Mouse (Mus musculus): ENCODE measurements around the gene Id3.
A peak's percentile ranks its signal among the peaks of the same experiment; 100 is the strongest.

The Id3 gene

DNA sequence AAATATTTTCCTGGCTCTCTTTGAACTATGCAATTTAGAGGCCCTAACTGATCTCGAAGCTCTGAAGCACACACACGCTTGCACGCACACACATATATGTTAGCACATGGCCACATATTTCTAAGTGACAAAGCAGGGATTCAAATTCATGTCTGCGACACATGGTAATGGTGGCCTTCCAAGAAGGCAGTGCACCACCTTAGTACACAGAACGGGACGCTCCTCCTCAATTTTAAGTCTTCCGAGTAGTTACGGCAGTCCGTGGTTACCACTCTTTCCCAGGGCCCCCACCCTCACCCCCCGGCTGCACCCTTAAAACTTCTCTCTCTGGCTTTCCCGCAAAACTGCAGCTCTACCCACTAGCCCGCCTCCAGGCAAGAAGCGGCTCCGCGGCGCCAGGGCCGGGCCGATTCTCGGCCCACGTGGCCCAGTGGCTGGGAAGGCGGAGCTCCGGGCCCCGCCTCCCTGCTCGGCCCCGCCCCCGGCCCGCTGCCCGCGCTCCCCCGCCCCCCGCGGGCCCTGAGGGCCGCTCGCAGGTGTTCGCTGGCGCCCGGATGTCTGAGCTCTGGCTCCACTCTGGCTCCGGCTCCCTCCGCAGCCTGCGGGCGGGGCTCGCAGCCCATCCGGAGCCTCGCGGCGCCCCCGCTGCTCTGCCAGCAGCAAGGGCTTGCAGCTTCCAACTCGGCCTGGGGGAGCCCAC, 4.3 kb downstream of the Id3 start:
- DNase-seq (ENCODE audit: low spot score), result peak; percentile 63

GRCm38 (mm10) chr4:136148342-136149044, 5.2 kb downstream of the Id3 start:
- no peak for DNase-seq (ENCODE audit: low spot score)

- DNase-seq (ENCODE audit: low spot score), result no peak
Observed at GRCm38 (mm10) chr4:136149045-136149379, 5.7 kb downstream of the Id3 start.

DNA sequence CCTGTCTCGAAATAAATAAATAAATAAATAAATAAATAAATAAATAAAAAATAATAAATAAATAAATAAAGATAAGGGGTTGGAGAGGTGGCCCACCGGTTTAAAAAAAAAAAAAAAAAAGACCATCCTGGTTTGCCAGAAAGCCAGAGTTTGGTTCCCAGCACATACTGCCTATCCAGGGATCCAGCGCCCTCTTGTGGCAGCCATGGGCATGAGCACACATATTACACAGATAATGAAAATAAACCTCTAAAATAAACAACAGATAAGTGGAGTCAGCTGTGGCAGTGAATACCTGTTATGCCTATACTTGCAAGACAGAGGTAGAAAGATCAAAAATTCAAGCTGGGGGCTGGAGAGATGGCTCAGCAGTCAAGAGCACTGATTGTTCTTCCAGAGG, 6.4 kb downstream of the Id3 start:
- no peak for DNase-seq (ENCODE audit: low spot score)

GRCm38 (mm10) chr4:136150596-136150995, 7.3 kb downstream of the Id3 start:
- no peak for DNase-seq (ENCODE audit: low spot score)

DNA sequence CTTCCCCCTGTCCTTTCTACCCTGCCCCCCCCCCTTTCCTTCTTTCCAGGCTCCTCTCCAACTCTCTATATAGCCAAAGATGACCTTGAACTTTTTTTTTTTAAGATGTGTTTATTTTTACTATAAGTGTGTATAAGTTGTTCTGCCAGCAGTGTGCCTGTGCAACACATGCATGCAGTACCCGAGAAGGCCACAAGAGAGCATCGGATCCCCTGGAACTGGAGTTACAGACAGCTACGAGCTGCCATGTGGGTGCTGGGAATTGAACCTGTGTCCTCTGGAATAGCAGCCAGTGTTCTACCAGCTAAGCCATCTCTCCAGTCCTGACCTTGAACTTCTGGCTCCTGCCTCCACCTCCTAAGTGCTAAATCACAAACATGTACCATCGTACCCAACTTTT, 9.5 kb downstream of the Id3 start:
- no peak for DNase-seq (ENCODE audit: low spot score)

DNA sequence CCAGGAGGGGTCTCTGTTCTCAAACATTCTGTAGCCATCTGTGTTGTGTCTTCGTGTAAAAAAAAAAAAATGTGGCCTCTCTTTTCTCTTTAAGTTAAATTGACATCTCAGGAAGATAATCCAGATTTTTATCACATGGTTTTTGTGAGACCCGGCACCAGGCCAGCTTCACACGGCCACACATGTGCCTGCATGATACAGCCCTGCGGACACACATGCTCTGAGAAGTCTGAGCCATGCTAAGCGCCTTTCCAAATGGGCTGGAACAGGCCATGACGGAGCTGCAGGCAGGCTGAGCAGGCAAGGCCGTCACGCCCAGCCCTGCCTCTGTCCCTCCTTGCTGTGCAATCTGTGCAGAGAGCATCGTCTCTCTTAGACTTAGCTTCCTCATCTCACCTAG, 11.2 kb downstream of the Id3 start:
- no peak for DNase-seq (ENCODE audit: low spot score)

- no peak for DNase-seq (ENCODE audit: low spot score)
Observed at GRCm38 (mm10) chr4:136158498-136158897, 15.2 kb downstream of the Id3 start.

- peak; percentile 83 for DNase-seq (ENCODE audit: low spot score)
Observed at GRCm38 (mm10) chr4:136159802-136160397, 16.6 kb downstream of the Id3 start.

GRCm38 (mm10) chr4:136163448-136163847, 20.2 kb downstream of the Id3 start:
- DNase-seq (ENCODE audit: low spot score), result peak; percentile 86

DNA sequence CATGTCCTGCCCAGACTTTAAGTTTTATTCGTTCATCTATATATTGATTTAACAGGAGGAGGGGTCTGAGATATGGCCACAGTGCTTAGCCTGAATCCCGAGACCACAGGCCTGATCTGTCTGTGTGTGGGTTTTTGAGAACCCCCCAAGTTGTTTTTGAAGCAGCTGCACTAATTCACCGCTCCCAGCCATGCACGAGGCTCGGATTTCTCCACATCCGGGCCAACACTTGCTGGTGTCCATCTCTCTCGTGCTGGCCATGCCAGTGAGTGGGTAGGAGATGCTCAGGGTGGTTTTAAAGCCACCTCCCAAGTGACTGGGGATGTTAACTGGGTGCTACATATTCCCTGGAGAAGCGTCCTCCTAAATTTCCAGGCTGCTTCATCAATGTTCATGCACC, 21.7 kb downstream of the Id3 start:
- DNase-seq (ENCODE audit: low spot score), result no peak

DNA sequence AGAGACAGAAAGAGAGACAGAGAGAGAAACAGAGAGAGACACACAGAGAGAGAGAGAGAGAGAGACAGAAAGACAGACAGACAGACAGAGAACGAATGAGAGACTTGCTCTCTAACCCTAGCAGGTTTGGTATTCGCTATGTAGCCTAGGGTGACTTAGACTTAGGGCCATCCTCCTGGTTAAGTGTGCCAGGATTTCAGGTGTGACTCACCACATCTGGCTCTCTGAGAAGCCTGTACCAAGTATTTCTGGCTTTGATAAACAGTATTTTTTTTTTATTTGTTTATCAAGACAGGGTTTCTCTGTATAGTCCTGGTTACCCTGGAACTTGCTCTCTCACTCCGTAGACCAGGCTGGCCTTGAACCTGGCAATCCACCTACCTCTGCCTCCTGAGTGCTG, 24.4 kb downstream of the Id3 start:
- no peak for DNase-seq (ENCODE audit: low spot score)

- no peak for DNase-seq (ENCODE audit: low spot score)
Observed at GRCm38 (mm10) chr4:136170401-136170800, 27.1 kb downstream of the Id3 start.

GRCm38 (mm10) chr4:136171455-136171854, 28.2 kb downstream of the Id3 start:
- no peak for DNase-seq (ENCODE audit: low spot score)

- DNase-seq (ENCODE audit: low spot score), result no peak
Observed at GRCm38 (mm10) chr4:136172011-136172541, 28.8 kb downstream of the Id3 start, which contains the start of gene E2f2. E2f2 (plus strand) TSS chr4:136172394.

DNA sequence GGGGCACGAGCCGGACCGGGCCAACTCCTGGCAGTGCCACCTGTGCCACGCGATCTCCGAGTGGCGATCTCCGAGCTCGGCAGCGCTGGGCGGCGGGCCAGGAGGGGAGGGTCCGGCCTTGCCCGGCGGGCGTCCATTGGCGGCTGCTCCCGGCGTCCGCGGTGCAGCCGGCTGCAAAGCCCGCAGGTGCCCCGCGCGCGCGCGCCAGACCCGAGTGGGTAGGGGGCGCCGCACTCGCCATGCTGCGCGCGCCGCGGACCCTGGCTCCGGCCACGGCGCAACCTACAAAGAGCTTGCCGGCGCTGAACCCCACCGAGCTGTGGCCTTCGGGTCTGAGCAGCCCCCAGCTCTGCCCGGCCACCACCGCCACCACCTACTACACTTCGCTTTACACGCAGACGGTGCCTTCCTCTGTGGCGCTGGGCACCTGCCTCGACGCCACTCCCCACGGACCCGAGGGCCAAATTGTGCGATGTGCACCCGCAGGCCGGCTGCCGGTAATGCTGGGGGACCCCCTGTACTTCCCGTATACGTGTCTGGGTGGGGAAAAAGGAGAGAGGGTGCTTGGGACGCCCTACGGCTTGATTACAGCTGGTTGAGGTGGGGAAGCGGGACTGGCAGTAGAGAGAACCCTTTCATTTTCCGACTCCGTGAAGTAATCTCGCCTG, 29.4 kb downstream of the Id3 start:
- no peak for DNase-seq (ENCODE audit: low spot score)

DNA sequence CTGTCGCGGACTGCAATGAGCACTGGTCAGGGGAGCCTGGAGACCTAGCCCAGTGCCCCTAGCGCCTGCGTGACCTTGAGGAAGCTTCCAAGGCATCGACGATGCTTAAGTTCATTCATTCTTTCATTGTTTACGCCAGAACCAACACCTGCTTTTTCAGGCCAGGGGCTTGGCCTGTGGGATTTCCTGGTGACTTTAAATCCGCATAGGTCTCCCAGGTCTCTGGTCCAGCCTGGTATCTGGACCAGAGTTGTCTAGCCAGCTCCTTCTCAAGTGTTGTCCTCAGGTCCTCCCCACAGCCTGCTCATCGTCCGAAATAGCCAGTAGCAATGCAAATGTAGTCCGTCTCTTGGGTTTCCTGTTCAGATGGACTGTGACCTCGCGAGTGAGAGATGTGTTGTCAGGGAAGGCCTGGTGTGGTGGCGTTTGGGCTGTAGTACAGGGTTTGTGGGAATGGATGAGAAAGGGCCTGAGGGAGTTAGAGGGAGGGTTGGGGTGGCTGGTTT, 30.0 kb downstream of the Id3 start:
- DNase-seq (ENCODE audit: low spot score), result no peak

DNA sequence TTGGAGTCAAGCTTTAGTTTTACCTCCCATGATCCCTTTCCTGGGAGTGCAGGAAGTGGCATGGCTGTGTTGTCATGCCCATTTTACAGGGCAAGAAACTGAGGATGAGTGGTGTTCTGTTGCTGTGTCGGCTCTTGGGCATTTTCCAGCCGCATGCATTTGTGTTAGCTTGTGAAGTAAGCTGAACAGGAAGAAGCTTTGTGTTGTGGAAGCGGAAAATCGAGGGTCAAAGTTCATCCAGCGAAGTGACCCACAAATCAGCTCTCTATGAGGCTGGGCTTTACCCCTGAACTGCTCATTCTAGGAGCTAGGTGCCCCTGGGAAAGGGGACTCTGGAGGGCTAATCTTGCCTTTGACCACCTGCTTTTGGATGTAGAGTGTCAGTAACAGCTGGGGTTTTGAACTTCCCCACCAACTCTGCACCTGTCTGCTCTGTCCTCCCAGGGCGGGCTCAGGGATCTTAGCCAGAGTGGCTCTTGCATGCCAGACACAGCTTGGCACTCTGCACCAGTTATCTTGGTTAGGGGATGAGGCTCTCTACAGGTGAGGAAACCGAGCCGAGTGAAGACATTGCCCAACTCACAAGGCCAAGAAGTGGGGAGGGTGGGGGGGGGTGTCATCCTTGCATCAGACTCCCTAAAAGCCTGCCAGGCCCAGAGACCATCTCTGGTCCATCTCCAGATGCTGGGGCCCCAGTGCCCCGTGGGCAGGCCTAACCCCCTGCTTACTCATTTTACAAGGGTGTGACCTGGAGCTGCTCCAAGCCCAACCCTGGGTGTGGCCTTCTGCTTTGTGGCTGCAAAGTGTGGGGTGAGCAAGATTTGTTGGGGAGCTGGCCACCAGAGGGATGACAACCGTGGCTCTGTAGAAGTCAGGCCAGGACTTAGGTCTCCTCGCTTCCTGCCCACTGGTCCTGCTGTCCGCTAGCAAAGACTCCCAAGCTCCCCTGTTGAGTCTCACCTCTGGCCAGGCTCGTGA, 31.2 kb downstream of the Id3 start:
- DNase-seq (ENCODE audit: low spot score), result no peak

DNA sequence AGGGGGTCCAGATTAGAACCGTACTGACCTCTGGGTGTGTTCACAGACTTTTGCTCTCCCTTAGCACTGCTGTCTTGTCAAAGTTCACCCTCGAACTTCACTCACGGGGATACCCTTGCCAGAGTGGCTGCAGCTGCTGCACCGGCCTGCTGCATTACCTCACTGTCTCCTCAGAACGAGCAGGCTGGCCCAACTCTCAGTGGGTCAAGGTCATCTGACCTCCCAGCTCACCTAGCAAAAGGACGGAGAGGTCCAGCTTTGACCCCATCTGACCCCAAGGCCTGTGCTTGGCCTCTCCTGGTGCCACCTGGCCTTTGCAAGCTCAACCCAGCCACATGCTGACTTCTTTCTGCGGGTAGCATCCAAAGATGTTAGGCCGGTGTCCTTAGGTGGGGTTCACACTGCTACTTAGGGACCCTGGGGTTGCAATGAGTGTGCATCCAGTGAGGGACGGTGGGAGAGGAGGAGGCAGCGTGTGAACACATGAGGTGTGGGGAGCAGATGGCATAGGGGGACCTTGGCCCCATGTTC, 32.8 kb downstream of the Id3 start:
- no peak for DNase-seq (ENCODE audit: low spot score)

DNA sequence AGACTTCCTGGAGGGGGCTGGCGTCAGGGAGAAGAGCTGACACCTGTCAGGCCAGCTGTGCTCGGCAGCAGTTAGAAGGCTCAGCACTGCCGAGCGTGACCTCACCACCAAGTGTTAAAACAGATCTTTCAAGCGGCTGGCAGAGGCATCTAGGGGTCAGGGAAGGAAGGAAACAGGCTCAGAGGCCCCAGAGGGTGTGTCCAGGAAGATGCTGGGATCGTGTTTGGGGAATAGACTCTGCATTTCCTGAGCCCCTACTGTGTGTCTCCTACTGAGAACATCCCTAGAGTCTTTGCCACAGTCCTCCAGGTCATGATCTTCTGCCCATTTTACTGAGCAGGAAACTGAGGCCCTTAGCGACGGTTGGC, 33.9 kb downstream of the Id3 start:
- DNase-seq (ENCODE audit: low spot score), result no peak
